Mouse (Mus musculus) lung, postnatal 0 days (tissue): ENCODE results near the gene Sgcb.

ENCODE experiments used
- CTCF ChIP-seq: IDR thresholded peaks from 2 replicates; pipeline ENCODE4 v1.5.1; 2016; ENCODE audit warnings: antibody characterized with exemption, mild to moderate bottlenecking
- EP300 ChIP-seq: IDR thresholded peaks from 2 replicates; pipeline ENCODE4 v1.6.1; 2016; ENCODE audit warnings: antibody characterized with exemption, mild to moderate bottlenecking, control low read depth

DNA sequence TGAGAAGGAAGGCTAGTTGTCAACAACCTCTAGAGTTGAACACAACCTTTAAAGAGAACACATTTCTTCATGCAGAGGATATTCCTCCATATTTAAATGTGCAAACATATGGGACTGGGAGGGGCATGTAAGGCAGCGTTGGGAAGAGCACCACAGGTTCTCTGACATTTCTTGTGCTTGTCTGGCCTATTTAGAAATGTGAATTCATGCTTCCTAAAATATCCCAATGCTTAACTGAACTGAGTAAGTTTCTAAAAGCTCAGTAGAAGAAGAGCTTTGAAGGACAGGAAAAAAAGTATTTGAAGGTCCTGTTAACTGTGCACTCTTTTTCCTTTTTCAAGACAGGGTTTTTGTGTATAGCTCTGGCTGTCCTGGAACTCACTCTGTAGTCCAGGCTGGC, 28.6 kb downstream of the Sgcb start:
- TF ChIP-seq CTCF (no peak), EP300 (no peak)
